In the genomic region with DNA sequence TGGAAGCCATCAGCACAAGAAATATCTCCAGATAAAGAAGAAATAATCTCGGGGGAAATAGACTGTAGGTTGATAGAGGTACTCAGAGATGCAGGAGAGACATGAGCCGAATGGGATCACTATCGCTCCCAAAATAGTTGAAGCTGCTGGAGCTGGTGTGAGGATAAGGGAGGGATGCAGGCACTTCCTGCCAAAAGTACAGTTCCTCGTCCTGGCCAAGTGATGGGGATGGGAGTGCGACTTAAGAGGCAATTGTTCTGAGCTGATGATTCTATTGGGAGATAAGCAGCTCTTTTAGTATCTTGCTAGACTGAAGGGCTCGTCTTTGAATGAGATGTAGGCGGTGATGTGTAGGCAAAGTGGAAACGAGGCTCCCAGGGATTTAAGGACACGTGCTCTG, we compare ENCODE assay signal across 25 mouse cellular contexts.
"Had no signal": no experiment of that assay in that cellular context is flagged by ENCODE, and none has a peak within 500 bp of the region (broad histone marks: within the 10 kb centered on the region; RNA-seq: fewer than 3 reads in every experiment).

No protein-coding gene starts in this region.

- H3K27me3 ChIP-seq: heart, embryonic 15.5 days; hindbrain, embryonic 12.5 days; intestine, embryonic 15.5 days; limb, embryonic 12.5 days had no signal

- H3K4me3 ChIP-seq: gastrocnemius, adult 2 months; heart, adult 2 months; heart, embryonic 13.5 days; heart, embryonic 15.5 days; hindbrain, embryonic 10.5 days; hindbrain, embryonic 12.5 days; intestine, embryonic 15.5 days; layer of hippocampus, adult 2 months; left cerebral cortex, adult 2 months; limb, embryonic 10.5 days; limb, embryonic 12.5 days had no signal

- H3K27ac ChIP-seq: heart, adult 2 months; heart, embryonic 13.5 days; heart, embryonic 15.5 days; hindbrain, embryonic 10.5 days; hindbrain, embryonic 12.5 days; hindbrain, embryonic 14.5 days; intestine, embryonic 15.5 days; layer of hippocampus, adult 2 months; left cerebral cortex, adult 2 months; limb, embryonic 10.5 days; limb, embryonic 12.5 days had no signal

- ATAC-seq: hindbrain, embryonic 16.5 days; inflammation-experienced regulatory T-cells, adult 6 months; intestine, embryonic 15.5 days; intestine, postnatal 0 days had no signal

- H3K4me1 ChIP-seq: heart, embryonic 15.5 days; hindbrain, embryonic 10.5 days; hindbrain, embryonic 12.5 days; limb, embryonic 12.5 days had no signal

- H3K9ac ChIP-seq: heart, embryonic 13.5 days; heart, embryonic 15.5 days; hindbrain, embryonic 12.5 days; hindbrain, embryonic 14.5 days; intestine, embryonic 15.5 days; limb, embryonic 12.5 days had no signal

- H3K36me3 ChIP-seq: heart, embryonic 13.5 days; heart, embryonic 15.5 days; hindbrain, embryonic 10.5 days; hindbrain, embryonic 12.5 days; intestine, embryonic 15.5 days; limb, embryonic 10.5 days; limb, embryonic 12.5 days had no signal

- DNase-seq: gastrocnemius, adult 2 months; gastrocnemius, postnatal 10 days; gastrocnemius, postnatal 25 days; heart, adult 2 months; heart, postnatal 4 days; kidney, adult 18-20 months; kidney, adult 8-10 months; kidney, postnatal 10 days; kidney, postnatal 25 days; kidney, postnatal 4 days; liver had no signal

- H3K9me3 ChIP-seq: heart, embryonic 13.5 days; heart, embryonic 15.5 days; hindbrain, embryonic 10.5 days; hindbrain, embryonic 12.5 days; intestine, embryonic 15.5 days; limb, embryonic 10.5 days; limb, embryonic 12.5 days had no signal

- H3K4me2 ChIP-seq: heart, embryonic 13.5 days; heart, embryonic 15.5 days; hindbrain, embryonic 12.5 days; hindbrain, embryonic 14.5 days; intestine, embryonic 15.5 days; limb, embryonic 12.5 days; liver, embryonic 11.5 days had no signal
